Mouse (Mus musculus): ENCODE data around the gene 2610301B20Rik. TPM values are rescaled to one million over a fixed set of nuclear protein-coding genes. Genes with fewer than 3 reads are reported as not detected.
"Not testable (repeated sequence)": the region's sequence is repeated elsewhere in the genome, so short reads cannot be mapped to it uniquely, and the experiment has no call there.

Gene 2610301B20Rik
- total RNA-seq, 2 experiments from 2014 or later: 36.4 to 36.8 TPM

GRCm38 (mm10) chr4:10905234-10905801 is 31.0 kb downstream of the 2610301B20Rik start:
- no peak for DNase-seq (ENCODE audit: low spot score in 2 of 2)

- DNase-seq (ENCODE audit: low spot score in 2 of 2): not testable (repeated sequence)
Measured at GRCm38 (mm10) chr4:10911417-10911816, 37.1 kb downstream of the 2610301B20Rik start.

- no peak for DNase-seq (ENCODE audit: low spot score in 2 of 2)
Measured at GRCm38 (mm10) chr4:10911909-10912478, 37.7 kb downstream of the 2610301B20Rik start.

GRCm38 (mm10) chr4:10912611-10913301 is 38.5 kb downstream of the 2610301B20Rik start:
- peak; percentile 82 to 96 for DNase-seq (ENCODE audit: low spot score in 2 of 2)

GRCm38 (mm10) chr4:10913409-10913808 is 39.1 kb downstream of the 2610301B20Rik start:
- DNase-seq (ENCODE audit: low spot score in 2 of 2): no peak

GRCm38 (mm10) chr4:10914766-10915165 is 40.5 kb downstream of the 2610301B20Rik start:
- no peak for DNase-seq (ENCODE audit: low spot score in 2 of 2)

- no peak for DNase-seq (ENCODE audit: low spot score in 2 of 2)
Measured at GRCm38 (mm10) chr4:10915271-10915670, 41.0 kb downstream of the 2610301B20Rik start.

- DNase-seq (ENCODE audit: low spot score in 2 of 2): no peak
Measured at GRCm38 (mm10) chr4:10918402-10918801, 44.1 kb downstream of the 2610301B20Rik start.

- no peak for DNase-seq (ENCODE audit: low spot score in 2 of 2)
Measured at GRCm38 (mm10) chr4:10919097-10919496, 44.8 kb downstream of the 2610301B20Rik start.

GRCm38 (mm10) chr4:10919530-10919929 is 45.2 kb downstream of the 2610301B20Rik start:
- peak in 1 of 2 experiments; percentile 55 for DNase-seq (ENCODE audit: low spot score in 2 of 2)

- DNase-seq (ENCODE audit: low spot score in 2 of 2): no peak
Measured at GRCm38 (mm10) chr4:10919987-10920386, 45.7 kb downstream of the 2610301B20Rik start.

GRCm38 (mm10) chr4:10920622-10921021 is 46.3 kb downstream of the 2610301B20Rik start:
- no peak for DNase-seq (ENCODE audit: low spot score in 2 of 2)

GRCm38 (mm10) chr4:10923180-10923579 is 48.9 kb downstream of the 2610301B20Rik start:
- peak; percentile 32 to 66 for DNase-seq (ENCODE audit: low spot score in 2 of 2)

GRCm38 (mm10) chr4:10924140-10924539 is 49.8 kb downstream of the 2610301B20Rik start:
- no peak for DNase-seq (ENCODE audit: low spot score in 2 of 2)

- no peak for DNase-seq (ENCODE audit: low spot score in 2 of 2)
Measured at GRCm38 (mm10) chr4:10924541-10924940, 50.2 kb downstream of the 2610301B20Rik start.

GRCm38 (mm10) chr4:10926416-10926815 is 52.1 kb downstream of the 2610301B20Rik start:
- no peak for DNase-seq (ENCODE audit: low spot score in 2 of 2)

- DNase-seq (ENCODE audit: low spot score in 2 of 2): no peak
Measured at GRCm38 (mm10) chr4:10928158-10928557, 53.9 kb downstream of the 2610301B20Rik start.

GRCm38 (mm10) chr4:10929726-10930125 is 55.4 kb downstream of the 2610301B20Rik start:
- DNase-seq (ENCODE audit: low spot score in 2 of 2): no peak

GRCm38 (mm10) chr4:10931040-10931439 is 56.7 kb downstream of the 2610301B20Rik start:
- DNase-seq (ENCODE audit: low spot score in 2 of 2): no peak

GRCm38 (mm10) chr4:10932091-10932745 is 57.9 kb downstream of the 2610301B20Rik start:
- no peak for DNase-seq (ENCODE audit: low spot score in 2 of 2)

- DNase-seq (ENCODE audit: low spot score in 2 of 2): no peak
Measured at GRCm38 (mm10) chr4:10932782-10933181, 58.5 kb downstream of the 2610301B20Rik start.

- no peak for DNase-seq (ENCODE audit: low spot score in 2 of 2)
Measured at GRCm38 (mm10) chr4:10936766-10937165, 62.5 kb downstream of the 2610301B20Rik start.

All from layer of hippocampus, adult 18-20 months (tissue).